Mouse (Mus musculus): ENCODE measurements around the gene Rpn1. TPM values are rescaled to one million over a fixed set of nuclear protein-coding genes. Genes with fewer than 3 reads are reported as not detected.
A peak's percentile ranks its signal among the peaks of the same experiment; 100 is the strongest.

Rpn1 gene
- polyA plus RNA-seq, 1 experiment from 2014 or later: 440 TPM

GRCm38 (mm10) chr6:88054081-88054835 is 30.0 kb upstream of the Rpn1 start:
- H3K4me2 ChIP-seq: no peak overlapping the region
- H3K36me3 ChIP-seq (ENCODE audit: insufficient read depth): no peaks in the 10 kb centered on the region
- H3K9me3 ChIP-seq (ENCODE audit: low read depth, low read length): no peaks in the 10 kb centered on the region
- H3K9ac ChIP-seq: no peak overlapping the region
- H3K4me1 ChIP-seq (ENCODE audit: insufficient read depth): peaks cover 5% of the 10 kb centered on the region; the same call in 1 of the 2 replicates
- no peak for TF ChIP-seq CTCF (IDR thresholded peaks at IDR 0.05; ENCODE audit: low read depth)
- no peaks in the 10 kb centered on the region for H3K27me3 ChIP-seq (ENCODE audit: insufficient read depth, low read length)
- H3K4me3 ChIP-seq (ENCODE audit: low read depth, low read length): no peak overlapping the region
- DNase-seq (peak; percentile 32), ATAC-seq (ENCODE audit: insufficient read depth) (no peak)
- H3K27ac ChIP-seq (ENCODE audit: low read depth): no peak overlapping the region
- 44% methylated on average over 9 of the region's 9 CpGs for WGBS

- TF ChIP-seq CTCF (IDR thresholded peaks at IDR 0.05; ENCODE audit: low read depth): no peak
- ATAC-seq (ENCODE audit: insufficient read depth) (no peak), DNase-seq (no peak)
- Histone ChIP-seq H3K4me3 (ENCODE audit: low read depth, low read length) (no peak overlapping the region), H3K9me3 (ENCODE audit: low read depth, low read length) (no peaks in the 10 kb centered on the region), H3K9ac (no peak overlapping the region), H3K4me1 (ENCODE audit: insufficient read depth) (peaks cover 5% of the 10 kb centered on the region; the same call in 1 of the 2 replicates), H3K36me3 (ENCODE audit: insufficient read depth) (no peaks in the 10 kb centered on the region), H3K4me2 (no peak overlapping the region), H3K27me3 (ENCODE audit: insufficient read depth, low read length) (no peaks in the 10 kb centered on the region), H3K27ac (ENCODE audit: low read depth) (no peak overlapping the region)
- 65% methylated on average over 5 of the region's 5 CpGs for WGBS
Measured at GRCm38 (mm10) chr6:88055663-88056062, 28.6 kb upstream of the Rpn1 start.

- DNase-seq: no peak
- no peaks in the 10 kb centered on the region for H3K9me3 ChIP-seq (ENCODE audit: low read depth, low read length)
- H3K27me3 ChIP-seq (ENCODE audit: insufficient read depth, low read length): no peaks in the 10 kb centered on the region
- H3K4me1 ChIP-seq (ENCODE audit: insufficient read depth): peaks cover 5% of the 10 kb centered on the region; the same call in 1 of the 2 replicates
- no peak overlapping the region for H3K4me2 ChIP-seq
- no peak overlapping the region for H3K27ac ChIP-seq (ENCODE audit: low read depth)
- WGBS: 83% methylated on average over 5 of the region's 5 CpGs
- no peaks in the 10 kb centered on the region for H3K36me3 ChIP-seq (ENCODE audit: insufficient read depth)
- H3K9ac ChIP-seq: no peak overlapping the region
- H3K4me3 ChIP-seq (ENCODE audit: low read depth, low read length): no peak overlapping the region
- ATAC-seq (ENCODE audit: insufficient read depth): no peak
- TF ChIP-seq CTCF (IDR thresholded peaks at IDR 0.05; ENCODE audit: low read depth): no peak
Measured at GRCm38 (mm10) chr6:88056866-88057265, 27.4 kb upstream of the Rpn1 start.

GRCm38 (mm10) chr6:88059903-88060302 is 24.4 kb upstream of the Rpn1 start:
- Histone ChIP-seq H3K4me3 (ENCODE audit: low read depth, low read length) (no peak overlapping the region), H3K4me1 (ENCODE audit: insufficient read depth) (no peaks in the 10 kb centered on the region), H3K9me3 (ENCODE audit: low read depth, low read length) (no peaks in the 10 kb centered on the region), H3K4me2 (no peak overlapping the region), H3K36me3 (ENCODE audit: insufficient read depth) (no peaks in the 10 kb centered on the region), H3K27ac (ENCODE audit: low read depth) (no peak overlapping the region), H3K9ac (no peak overlapping the region), H3K27me3 (ENCODE audit: insufficient read depth, low read length) (no peaks in the 10 kb centered on the region)
- TF ChIP-seq CTCF (IDR thresholded peaks at IDR 0.05; ENCODE audit: low read depth): no peak
- ATAC-seq (ENCODE audit: insufficient read depth) (no peak), DNase-seq (no peak)
- 79% methylated on average over 5 of the region's 5 CpGs for WGBS

- H3K4me1 ChIP-seq (ENCODE audit: insufficient read depth): no peaks in the 10 kb centered on the region
- 77% methylated on average over 4 of the region's 4 CpGs for WGBS
- DNase-seq: no peak
Measured at GRCm38 (mm10) chr6:88060602-88061001, 23.7 kb upstream of the Rpn1 start.

GRCm38 (mm10) chr6:88061406-88061805 is 22.9 kb upstream of the Rpn1 start:
- DNase-seq (no peak), ATAC-seq (ENCODE audit: insufficient read depth) (no peak)
- no peaks in the 10 kb centered on the region for H3K9me3 ChIP-seq (ENCODE audit: low read depth, low read length)
- H3K9ac ChIP-seq: no peak overlapping the region
- no peak overlapping the region for H3K27ac ChIP-seq (ENCODE audit: low read depth)
- WGBS: 76% methylated on average over 4 of the region's 4 CpGs
- no peaks in the 10 kb centered on the region for H3K27me3 ChIP-seq (ENCODE audit: insufficient read depth, low read length)
- H3K4me3 ChIP-seq (ENCODE audit: low read depth, low read length): no peak overlapping the region
- no peak for TF ChIP-seq CTCF (IDR thresholded peaks at IDR 0.05; ENCODE audit: low read depth)
- H3K4me2 ChIP-seq: no peak overlapping the region
- no peaks in the 10 kb centered on the region for H3K36me3 ChIP-seq (ENCODE audit: insufficient read depth)
- no peaks in the 10 kb centered on the region for H3K4me1 ChIP-seq (ENCODE audit: insufficient read depth)

More at GRCm38 (mm10) chr6:88060602-88061001, 23.7 kb upstream of the Rpn1 start:
- no peak for TF ChIP-seq CTCF (IDR thresholded peaks at IDR 0.05; ENCODE audit: low read depth)
- no peaks in the 10 kb centered on the region for H3K9me3 ChIP-seq (ENCODE audit: low read depth, low read length)
- no peak overlapping the region for H3K9ac ChIP-seq
- ATAC-seq (ENCODE audit: insufficient read depth): no peak
- no peaks in the 10 kb centered on the region for H3K36me3 ChIP-seq (ENCODE audit: insufficient read depth)
- H3K4me2 ChIP-seq: no peak overlapping the region
- H3K27me3 ChIP-seq (ENCODE audit: insufficient read depth, low read length): no peaks in the 10 kb centered on the region
- no peak overlapping the region for H3K27ac ChIP-seq (ENCODE audit: low read depth)
- no peak overlapping the region for H3K4me3 ChIP-seq (ENCODE audit: low read depth, low read length)

GRCm38 (mm10) chr6:88062398-88062797 is 21.9 kb upstream of the Rpn1 start:
- H3K4me1 ChIP-seq (ENCODE audit: insufficient read depth): no peaks in the 10 kb centered on the region
- DNase-seq (no peak), ATAC-seq (ENCODE audit: insufficient read depth) (no peak)
- H3K4me2 ChIP-seq: no peak overlapping the region
- H3K9me3 ChIP-seq (ENCODE audit: low read depth, low read length): no peaks in the 10 kb centered on the region
- TF ChIP-seq CTCF (IDR thresholded peaks at IDR 0.05; ENCODE audit: low read depth): no peak
- 68% methylated on average over 4 of the region's 4 CpGs for WGBS
- no peak overlapping the region for H3K4me3 ChIP-seq (ENCODE audit: low read depth, low read length)
- no peak overlapping the region for H3K27ac ChIP-seq (ENCODE audit: low read depth)
- no peaks in the 10 kb centered on the region for H3K27me3 ChIP-seq (ENCODE audit: insufficient read depth, low read length)
- no peaks in the 10 kb centered on the region for H3K36me3 ChIP-seq (ENCODE audit: insufficient read depth)
- H3K9ac ChIP-seq: no peak overlapping the region
